Comparison of ENCODE assay signal across 21 mouse cellular contexts in genomic region chr5:15586351-15586750, GRCm38 (mm10). TPM values are rescaled to one million over a fixed set of nuclear protein-coding genes. Genes with fewer than 3 reads are reported as not detected.
DNase-seq lines count a peak whose midpoint lies in the region; ATAC-seq and TF ChIP-seq lines count a peak whose summit lies in the region.
"Not testable (repeated sequence)": the region's sequence is repeated elsewhere in the genome, so short reads cannot be mapped to it uniquely, and the experiment has no call there.
"Had no signal": no experiment of that assay in that cellular context is flagged by ENCODE, and none has a peak within 500 bp of the region (broad histone marks: within the 10 kb centered on the region; RNA-seq: fewer than 3 reads in every experiment).

No protein-coding gene starts in this region.

- intact Hi-C loops in gastrocnemius, adult 2 months (cut with DNase I) = not testable (repeated sequence)

- not testable (repeated sequence) for TF ChIP-seq EP300 in MEL (IDR thresholded peaks at IDR 0.05; ENCODE audit: low read depth in 1 of 2, low read length in 2 of 2); liver, embryonic 14.5 days (IDR thresholded peaks at IDR 0.05; ENCODE audit: low read depth)

- H3K27me3 ChIP-seq in MEL (ENCODE audit: control insufficient read depth in 1 of 2, insufficient read depth in 2 of 2, low read length in 2 of 2); intestine, embryonic 14.5 days (replicated peaks; ENCODE audit: control insufficient read depth, insufficient read depth, low read length); liver, embryonic 14.5 days (ENCODE audit: control insufficient read depth, insufficient read depth, low read length): not testable (repeated sequence)

- not testable (repeated sequence) for H3K4me3 ChIP-seq in MEL (ENCODE audit: control insufficient read depth in 1 of 2, insufficient read depth in 1 of 2, low read depth in 2 of 2, low read length in 2 of 2); gastrocnemius, adult 2 months; intestine, embryonic 14.5 days (ENCODE audit: low read depth, low read length); liver, embryonic 14.5 days (ENCODE audit: insufficient read depth in 1 of 2, low read depth in 2 of 2, low read length in 2 of 2)

- H3K4me2 ChIP-seq in intestine, embryonic 14.5 days (ENCODE audit: low read length); liver, embryonic 14.5 days (ENCODE audit: low read depth): not testable (repeated sequence)

- ATAC-seq in intestine, embryonic 14.5 days (replicated peaks; ENCODE audit: low FRiP score, low TSS enrichment, low read depth); liver, embryonic 14.5 days (ENCODE audit: insufficient read depth): not testable (repeated sequence)

- H3K27ac ChIP-seq in MEL (ENCODE audit: control insufficient read depth, low read depth, low read length); gastrocnemius, adult 2 months; intestine, embryonic 14.5 days (ENCODE audit: low read depth); liver, embryonic 14.5 days: not testable (repeated sequence)

- not testable (repeated sequence) for TF ChIP-seq RAD21 in MEL (IDR thresholded peaks at IDR 0.05; ENCODE audit: low read depth, low read length)

- TF ChIP-seq POLR2A in MEL (IDR thresholded peaks at IDR 0.05; ENCODE audit: control insufficient read depth in 1 of 2, insufficient read depth in 1 of 2, low read depth in 1 of 2, low read length in 2 of 2, poor library complexity in 1 of 2) = not testable (repeated sequence)

- DNase-seq in MEL (ENCODE audit: low read depth, low spot score) = peak; percentile 23
- DNase-seq in adrenal gland, postnatal 36 days = peak; percentile 26 to 47
- peak; percentile 29 for DNase-seq in gastrocnemius, adult 2 months
- DNase-seq in intestine, embryonic 14.5 days (ENCODE audit: low spot score) = peak; percentile 55
- DNase-seq in kidney, postnatal 4 days = peak; percentile 51 to 54
- DNase-seq in liver, embryonic 14.5 days (ENCODE audit: low read depth in 3 of 3, low spot score in 3 of 3) = not testable (repeated sequence)
- DNase-seq in right cerebral cortex, adult 18-20 months = peak; percentile 10

- H3K36me3 ChIP-seq in MEL (ENCODE audit: control insufficient read depth in 1 of 2, insufficient read depth in 2 of 2, low read length in 2 of 2); intestine, embryonic 14.5 days (ENCODE audit: control insufficient read depth, insufficient read depth, low read length); liver, embryonic 14.5 days (replicated peaks; ENCODE audit: control insufficient read depth, insufficient read depth, low read depth): not testable (repeated sequence)

- not testable (repeated sequence) for H3K9me3 ChIP-seq in MEL (replicated peaks; ENCODE audit: insufficient read depth, low read length); intestine, embryonic 14.5 days (ENCODE audit: control insufficient read depth, low read length); liver, embryonic 14.5 days (ENCODE audit: control insufficient read depth, low read length)

- not testable (repeated sequence) for H3K4me1 ChIP-seq in MEL (ENCODE audit: control insufficient read depth in 1 of 2, insufficient read depth in 2 of 2, low read length in 2 of 2); intestine, embryonic 14.5 days (replicated peaks; ENCODE audit: control insufficient read depth, insufficient read depth, low read length); liver, embryonic 14.5 days (replicated peaks; ENCODE audit: control insufficient read depth in 2 of 2, insufficient read depth in 2 of 2, low read length in 1 of 2)

- H3K79me2 ChIP-seq in MEL (ENCODE audit: control insufficient read depth, insufficient read depth, low read length, poor library complexity) = not testable (repeated sequence)

- TF ChIP-seq CTCF in MEL (IDR thresholded peaks at IDR 0.05 in 2 of 3, conservative IDR thresholded peaks at IDR 0.05 in 1 of 3; ENCODE audit: control insufficient read depth in 1 of 3, insufficient read depth in 1 of 3, low read depth in 2 of 3, low read length in 3 of 3, poor library complexity in 1 of 3, severe bottlenecking in 1 of 3) = peak in 2 of 3 experiments; percentile 8 to 18; a peak in 1 of 6 replicates
- peak; percentile 46 for TF ChIP-seq CTCF in gastrocnemius, adult 2 months (IDR thresholded peaks at IDR 0.05)
- peak; percentile 37; the same call in 1 of the 2 replicates for TF ChIP-seq CTCF in liver, embryonic 14.5 days (IDR thresholded peaks at IDR 0.05; ENCODE audit: low read depth)

- not testable (repeated sequence) for H3K9ac ChIP-seq in MEL (ENCODE audit: control insufficient read depth, low read depth, low read length, poor library complexity, severe bottlenecking); intestine, embryonic 14.5 days (ENCODE audit: low read length); liver, embryonic 14.5 days (replicated peaks)

RNA-seq across cellular contexts. Expression of gene Gm21083, which starts 9.2 kb away (rescaled TPM):
- total RNA-seq in MEL (2012; rRNA removed) = not detected in 2 replicates
- not detected for polyA plus RNA-seq in MEL (2012; ENCODE audit: insufficient read depth in 1 of 2, insufficient read length in 2 of 2, low read depth in 1 of 2, low replicate concordance in 2 of 2, missing spikeins in 1 of 2)
- not detected for total RNA-seq in adrenal gland, postnatal 36 days (2021)
- not detected for total RNA-seq in gastrocnemius, adult 2 months (2021)
- 0.34 and 0.63 TPM in 2 replicates for polyA plus RNA-seq in intestine, embryonic 14.5 days (2014; fragmentation: Nextera tagmentation; extraction: Ambion mirVana)
- 0.03 TPM in 1 of 2 replicates, not detected in the other for polyA plus RNA-seq in liver, embryonic 14.5 days (2012; rRNA removed)
- polyA plus RNA-seq in liver, embryonic 14.5 days (2014; fragmentation: Nextera tagmentation; extraction: Ambion mirVana) = not detected in 2 replicates
- total RNA-seq: gastrocnemius, postnatal 25 days; layer of hippocampus, postnatal 14 days; megakaryocyte-erythroid progenitor cell, adult 5-6 weeks; monocyte, adult 5-6 weeks had no signal
- polyA plus RNA-seq: CD4-positive, CD25-positive, alpha-beta regulatory T cell, adult 4 months; cerebellum, adult 2 months; erythroblast, embryonic 14.5 days; forebrain, embryonic 16.5 days; hindbrain, embryonic 12.5 days; limb, embryonic 10.5 days; neural tube, embryonic 14.5 days; spleen, adult 2 months had no signal

RNA-seq across cellular contexts. Expression of gene Speer4d, which starts 32.5 kb away (rescaled TPM):
- total RNA-seq in MEL (2012; rRNA removed) = not detected in 2 replicates
- not detected for polyA plus RNA-seq in MEL (2012; ENCODE audit: insufficient read depth in 1 of 2, insufficient read length in 2 of 2, low read depth in 1 of 2, low replicate concordance in 2 of 2, missing spikeins in 1 of 2)
- not detected for total RNA-seq in adrenal gland, postnatal 36 days (2021)
- total RNA-seq in gastrocnemius, adult 2 months (2021) = not detected
- polyA plus RNA-seq in intestine, embryonic 14.5 days (2014; fragmentation: Nextera tagmentation; extraction: Ambion mirVana) = not detected in 2 replicates
- not detected in 2 replicates for polyA plus RNA-seq in liver, embryonic 14.5 days (2012; rRNA removed)
- polyA plus RNA-seq in liver, embryonic 14.5 days (2014; fragmentation: Nextera tagmentation; extraction: Ambion mirVana) = not detected in 2 replicates
- total RNA-seq: gastrocnemius, postnatal 25 days; layer of hippocampus, postnatal 14 days; megakaryocyte-erythroid progenitor cell, adult 5-6 weeks; monocyte, adult 5-6 weeks had no signal
- polyA plus RNA-seq: CD4-positive, CD25-positive, alpha-beta regulatory T cell, adult 4 months; erythroblast, embryonic 14.5 days; forebrain, embryonic 16.5 days; heart, embryonic 12.5 days; hindbrain, embryonic 12.5 days; limb, embryonic 10.5 days; neural tube, embryonic 14.5 days; spleen, adult 2 months; urinary bladder, adult 2 months had no signal

RNA-seq across cellular contexts. Expression of gene Gm21190, which starts 57.3 kb away (rescaled TPM):
- not detected in 2 replicates for total RNA-seq in MEL (2012; rRNA removed)
- polyA plus RNA-seq in MEL (2012; ENCODE audit: insufficient read depth in 1 of 2, insufficient read length in 2 of 2, low read depth in 1 of 2, low replicate concordance in 2 of 2, missing spikeins in 1 of 2) = not detected
- not detected for total RNA-seq in adrenal gland, postnatal 36 days (2021)
- not detected for total RNA-seq in gastrocnemius, adult 2 months (2021)
- polyA plus RNA-seq in intestine, embryonic 14.5 days (2014; fragmentation: Nextera tagmentation; extraction: Ambion mirVana) = 0.30 TPM in 1 of 2 replicates, not detected in the other
- not detected in 2 replicates for polyA plus RNA-seq in liver, embryonic 14.5 days (2012; rRNA removed)
- polyA plus RNA-seq in liver, embryonic 14.5 days (2014; fragmentation: Nextera tagmentation; extraction: Ambion mirVana) = not detected in 2 replicates
- total RNA-seq: gastrocnemius, postnatal 25 days; layer of hippocampus, postnatal 14 days; megakaryocyte-erythroid progenitor cell, adult 5-6 weeks; monocyte, adult 5-6 weeks had no signal
- polyA plus RNA-seq: CD4-positive, CD25-positive, alpha-beta regulatory T cell, adult 4 months; cerebellum, adult 2 months; erythroblast, embryonic 14.5 days; forebrain, embryonic 16.5 days; heart, embryonic 12.5 days; hindbrain, embryonic 12.5 days; limb, embryonic 10.5 days; neural tube, embryonic 14.5 days; spleen, adult 2 months; urinary bladder, adult 2 months had no signal
